Mouse (Mus musculus) limb, embryonic 12.5 days (tissue): Measurements from ENCODE around the gene Atxn7l3. TPM values are rescaled to one million over a fixed set of nuclear protein-coding genes. Genes with fewer than 3 reads are reported as not detected.

Source experiments
- ATAC-seq: fragments of 200-750 bp; cut with Nextera tagmentation; 2 replicates; pipeline ENCODE4 v1.8.0; 2017; ENCODE audit warnings: low read depth, moderate TSS enrichment; ENCODE audit not compliant: insufficient number of reproducible peaks, insufficient read depth, low FRiP score, low TSS enrichment
- H3K27ac ChIP-seq: fragments of 300-500 bp; sonication (generic); 2 replicates; pipeline ENCODE4 v1.5.1; 2016; ENCODE audit warnings: mild to moderate bottlenecking, moderate library complexity
- H3K27me3 ChIP-seq: fragments of 300-500 bp; sonication (generic); 2 replicates; pipeline ENCODE4 v1.6.1; 2016; ENCODE audit warnings: mild to moderate bottlenecking, moderate library complexity
- H3K36me3 ChIP-seq: fragments of 300-500 bp; sonication (generic); 2 replicates; pipeline ENCODE4 v1.6.1; 2016; ENCODE audit warnings: mild to moderate bottlenecking, moderate library complexity
- H3K4me1 ChIP-seq: fragments of 300-500 bp; sonication (generic); replicated peaks from 2 replicates; pipeline ENCODE4 v1.6.1; 2016
- H3K4me2 ChIP-seq: fragments of 300-500 bp; sonication (generic); 2 replicates; pipeline ENCODE4 v1.6.1; 2016; ENCODE audit warnings: mild to moderate bottlenecking, moderate library complexity
- H3K4me3 ChIP-seq: fragments of 300-500 bp; sonication (generic); replicated peaks from 2 replicates; pipeline ENCODE4 v1.5.1; 2016; ENCODE audit warnings: mild to moderate bottlenecking
- H3K9ac ChIP-seq: fragments of 300-500 bp; sonication (generic); replicated peaks from 2 replicates; pipeline ENCODE4 v1.6.1; 2016; ENCODE audit warnings: mild to moderate bottlenecking, moderate library complexity
- H3K9me3 ChIP-seq: fragments of 300-500 bp; sonication (generic); 2 replicates; pipeline ENCODE4 v1.6.1; 2016; ENCODE audit warnings: mild to moderate bottlenecking, moderate library complexity
- WGBS: fragments of 180-500 bp; shearing (Covaris S2); methylation state at CpG from one replicate; pipeline ENCODE4 v1.1.7; 2016; 5-methylcytosine and 5-hydroxymethylcytosine counted together
- polyA plus RNA-seq: library from polyadenylated mRNA; unstranded; fragments of >200 nt; fragmentation: Nextera tagmentation; extraction: Ambion mirVana; gene quantifications from 2 replicates; pipeline ENCODE4 v1.2.1, GENCODE M21; 2016

Atxn7l3 gene
- polyA plus RNA-seq, 1 experiment from 2014 or later, result 22.9 TPM

- H3K36me3 ChIP-seq, result peaks cover 91% of the 10 kb centered on the region
- H3K9ac ChIP-seq, result no peak overlapping the region
- H3K4me1 ChIP-seq, result peaks cover 28% of the 10 kb centered on the region
- H3K27ac ChIP-seq, result peak overlapping the region; percentile 78
- H3K4me2 ChIP-seq, result peak overlapping the region; percentile 67
- no peaks in the 10 kb centered on the region for H3K27me3 ChIP-seq
- 85% methylated on average over 22 of the region's 22 CpGs for WGBS
- H3K4me3 ChIP-seq, result peak overlapping the region; percentile 38
- H3K9me3 ChIP-seq, result no peaks in the 10 kb centered on the region
- no peak for ATAC-seq
Measured at GRCm38 (mm10) chr11:102309821-102310617, 13.6 kb upstream of the Atxn7l3 start.

GRCm38 (mm10) chr11:102308979-102309378 is 12.5 kb upstream of the Atxn7l3 start:
- peak overlapping the region; percentile 55 for H3K9ac ChIP-seq
- peak overlapping the region; percentile 78 for H3K27ac ChIP-seq
- ATAC-seq, result peak; percentile 83
- peak overlapping the region; percentile 67 for H3K4me2 ChIP-seq
- under 1% methylated on average over 27 of the region's 27 CpGs for WGBS
- H3K36me3 ChIP-seq, result peaks cover 85% of the 10 kb centered on the region
- peaks cover 28% of the 10 kb centered on the region for H3K4me1 ChIP-seq
- no peaks in the 10 kb centered on the region for H3K27me3 ChIP-seq
- H3K9me3 ChIP-seq, result no peaks in the 10 kb centered on the region
- H3K4me3 ChIP-seq, result peak overlapping the region; percentile 38

- no peak overlapping the region for H3K4me2 ChIP-seq
- ATAC-seq, result no peak
- WGBS, result 91% methylated on average over 9 of the region's 9 CpGs
- no peak overlapping the region for H3K4me3 ChIP-seq
- no peak overlapping the region for H3K27ac ChIP-seq
- H3K9ac ChIP-seq, result no peak overlapping the region
- H3K36me3 ChIP-seq, result peaks cover 76% of the 10 kb centered on the region
- peaks cover 28% of the 10 kb centered on the region for H3K4me1 ChIP-seq
- H3K27me3 ChIP-seq, result no peaks in the 10 kb centered on the region
- no peaks in the 10 kb centered on the region for H3K9me3 ChIP-seq
Measured at GRCm38 (mm10) chr11:102308104-102308503, 11.7 kb upstream of the Atxn7l3 start.

GRCm38 (mm10) chr11:102305359-102305758 is 8.9 kb upstream of the Atxn7l3 start:
- Histone ChIP-seq H3K9ac (no peak overlapping the region), H3K4me3 (no peak overlapping the region), H3K36me3 (peaks cover 50% of the 10 kb centered on the region), H3K4me2 (no peak overlapping the region), H3K4me1 (peaks cover 18% of the 10 kb centered on the region), H3K9me3 (no peaks in the 10 kb centered on the region), H3K27ac (no peak overlapping the region), H3K27me3 (no peaks in the 10 kb centered on the region)
- WGBS, result 73% methylated on average over 3 of the region's 3 CpGs
- no peak for ATAC-seq

GRCm38 (mm10) chr11:102304141-102304540 is 7.7 kb upstream of the Atxn7l3 start:
- H3K9me3 ChIP-seq, result no peaks in the 10 kb centered on the region
- ATAC-seq, result no peak
- H3K27ac ChIP-seq, result no peak overlapping the region
- no peak overlapping the region for H3K4me2 ChIP-seq
- no peaks in the 10 kb centered on the region for H3K27me3 ChIP-seq
- H3K4me3 ChIP-seq, result no peak overlapping the region
- H3K9ac ChIP-seq, result no peak overlapping the region
- H3K36me3 ChIP-seq, result peaks cover 40% of the 10 kb centered on the region
- 38% methylated on average over 2 of the region's 2 CpGs for WGBS
- peaks cover 6% of the 10 kb centered on the region for H3K4me1 ChIP-seq

DNA sequence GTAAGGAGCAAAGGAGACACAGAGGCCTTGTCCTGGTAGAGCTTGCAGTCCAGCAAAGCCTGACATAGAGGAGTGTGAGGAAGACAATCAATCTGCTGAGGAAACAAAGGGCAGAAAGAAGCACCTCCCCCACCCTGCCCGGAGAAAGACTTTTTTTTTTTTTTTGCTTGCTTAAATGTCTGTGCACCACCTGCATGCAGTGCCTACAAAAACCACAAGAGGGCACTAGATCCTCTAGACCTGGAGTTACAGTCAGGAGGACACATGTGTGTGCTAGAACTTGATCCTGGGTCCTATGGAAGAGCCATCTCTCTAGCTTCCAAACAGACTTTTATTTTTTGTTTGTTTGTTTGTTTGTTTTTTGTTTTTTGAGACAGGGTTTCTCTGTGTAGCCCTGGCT is 3.4 kb upstream of the Atxn7l3 start:
- no peak overlapping the region for H3K27ac ChIP-seq
- no peaks in the 10 kb centered on the region for H3K27me3 ChIP-seq
- peaks cover 3% of the 10 kb centered on the region; the same call in 1 of the 2 replicates for H3K36me3 ChIP-seq
- 6% methylated on average over 1 of the region's 1 CpGs for WGBS
- no peak for ATAC-seq
- peaks cover 14% of the 10 kb centered on the region for H3K4me1 ChIP-seq
- H3K4me2 ChIP-seq, result no peak overlapping the region
- no peak overlapping the region for H3K4me3 ChIP-seq
- H3K9me3 ChIP-seq, result no peaks in the 10 kb centered on the region
- no peak overlapping the region for H3K9ac ChIP-seq

DNA sequence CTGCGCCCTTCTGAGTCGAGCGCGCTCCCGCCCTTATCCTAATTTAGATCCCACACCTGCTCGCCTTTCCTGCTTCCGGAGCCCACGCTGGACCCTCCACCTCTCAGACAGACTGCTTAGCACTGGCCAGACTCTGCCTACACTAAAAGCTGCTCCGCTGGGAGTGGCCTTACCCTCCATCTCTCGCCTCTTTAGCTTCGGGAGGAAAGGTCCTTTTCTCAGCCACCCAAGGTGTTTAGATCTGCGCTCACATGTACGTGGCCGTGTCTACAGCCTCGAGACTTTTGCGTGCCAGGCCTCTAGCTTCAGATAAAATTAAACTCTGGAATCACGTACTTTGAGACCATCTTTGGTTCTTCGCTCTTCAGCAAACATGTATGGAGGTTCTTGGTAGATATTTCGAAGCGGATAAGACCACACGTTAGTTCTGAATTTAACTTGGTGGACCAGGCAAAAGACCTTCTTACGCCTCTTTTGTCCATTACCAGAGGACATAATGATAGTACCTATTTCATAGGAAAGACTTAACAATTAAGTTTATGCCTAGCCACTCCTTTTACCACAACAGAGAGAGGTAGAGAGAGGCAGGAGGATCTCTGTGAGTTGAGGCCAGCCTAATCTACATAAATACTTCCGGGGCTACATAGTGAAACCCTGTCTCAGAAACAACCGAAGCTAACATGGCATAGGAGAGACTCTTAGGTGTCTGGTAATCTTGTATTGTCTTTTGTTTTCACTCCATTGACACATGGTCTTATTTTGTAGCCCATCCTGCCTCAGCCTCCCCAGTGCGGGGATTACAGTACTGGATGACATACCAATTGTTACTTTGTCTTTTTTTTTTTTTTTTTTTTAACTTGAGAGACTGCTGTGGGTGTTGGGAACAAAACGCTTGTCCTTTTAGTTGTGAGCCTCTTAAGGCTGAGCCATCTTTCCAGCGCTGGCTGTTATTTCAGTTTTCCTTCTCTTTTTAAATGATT is 1.4 kb upstream of the Atxn7l3 start:
- Histone ChIP-seq H3K4me1 (peaks cover 23% of the 10 kb centered on the region), H3K27me3 (no peaks in the 10 kb centered on the region), H3K27ac (peak overlapping the region; percentile 99), H3K4me2 (peak overlapping the region; percentile 91), H3K4me3 (peak overlapping the region; percentile 86), H3K9me3 (no peaks in the 10 kb centered on the region), H3K36me3 (peaks cover 19% of the 10 kb centered on the region), H3K9ac (peak overlapping the region; percentile 68)
- 26% methylated on average over 27 of the region's 27 CpGs for WGBS
- ATAC-seq, result peak; percentile 40

GRCm38 (mm10) chr11:102295598-102296471 is 596 bp downstream of the Atxn7l3 start:
- H3K27me3 ChIP-seq, result no peaks in the 10 kb centered on the region
- 0 out of 2 replicates have a peak, but pooled peaks have one; percentile 33 for ATAC-seq
- peak overlapping the region; percentile 86 for H3K4me3 ChIP-seq
- H3K27ac ChIP-seq, result peak overlapping the region; percentile 99
- under 1% methylated on average over 40 of the region's 73 CpGs for WGBS
- peaks cover 23% of the 10 kb centered on the region for H3K4me1 ChIP-seq
- peak overlapping the region; percentile 93 for H3K9ac ChIP-seq
- peaks cover 40% of the 10 kb centered on the region for H3K36me3 ChIP-seq
- H3K4me2 ChIP-seq, result peak overlapping the region; percentile 91
- H3K9me3 ChIP-seq, result no peaks in the 10 kb centered on the region

GRCm38 (mm10) chr11:102294887-102295597 is 1.4 kb downstream of the Atxn7l3 start:
- Histone ChIP-seq H3K9ac (peak overlapping the region; percentile 93), H3K4me1 (peaks cover 23% of the 10 kb centered on the region), H3K9me3 (no peaks in the 10 kb centered on the region), H3K27ac (peak overlapping the region; percentile 99), H3K36me3 (peaks cover 48% of the 10 kb centered on the region), H3K27me3 (no peaks in the 10 kb centered on the region), H3K4me3 (peak overlapping the region; percentile 86), H3K4me2 (peak overlapping the region; percentile 91)
- ATAC-seq, result no peak
- 75% methylated on average over 12 of the region's 12 CpGs for WGBS

GRCm38 (mm10) chr11:102294416-102294815 is 2.0 kb downstream of the Atxn7l3 start:
- Histone ChIP-seq H3K36me3 (peaks cover 54% of the 10 kb centered on the region), H3K9ac (0 out of 2 replicates have a peak overlapping the region, but pooled peaks have one; percentile 18), H3K4me3 (no peak overlapping the region), H3K27ac (peak overlapping the region; percentile 99), H3K4me2 (peak overlapping the region; percentile 91), H3K27me3 (no peaks in the 10 kb centered on the region), H3K9me3 (no peaks in the 10 kb centered on the region), H3K4me1 (peaks cover 23% of the 10 kb centered on the region)
- ATAC-seq, result no peak
- WGBS, result 78% methylated on average over 5 of the region's 5 CpGs
